Mouse (Mus musculus) kidney, embryonic 15.5 days (tissue): Measurements from ENCODE around the gene Urod. TPM values are rescaled to one million over a fixed set of nuclear protein-coding genes. Genes with fewer than 3 reads are reported as not detected.

Experiments
- ATAC-seq: fragments of 200-750 bp; cut with Nextera tagmentation; replicated peaks from 2 replicates; pipeline ENCODE4 v1.8.0; 2017; ENCODE audit warnings: moderate TSS enrichment; ENCODE audit not compliant: low FRiP score
- H3K27ac ChIP-seq: fragments of 300-500 bp; sonication (generic); 2 replicates; pipeline ENCODE4 v1.5.1; 2015; ENCODE audit warnings: mild to moderate bottlenecking, inconsistent platforms
- H3K27me3 ChIP-seq: fragments of 300-500 bp; sonication (generic); 2 replicates; pipeline ENCODE4 v1.6.1; 2015; ENCODE audit warnings: inconsistent platforms
- H3K36me3 ChIP-seq: fragments of 300-500 bp; sonication (generic); 2 replicates; pipeline ENCODE4 v1.6.1; 2015; ENCODE audit warnings: inconsistent platforms
- H3K4me1 ChIP-seq: fragments of 300-500 bp; sonication (generic); 2 replicates; pipeline ENCODE4 v1.6.1; 2015; ENCODE audit warnings: inconsistent platforms
- H3K4me2 ChIP-seq: fragments of 300-500 bp; sonication (generic); 2 replicates; pipeline ENCODE4 v1.6.1; 2015; ENCODE audit warnings: moderate library complexity, mild to moderate bottlenecking, inconsistent platforms
- H3K4me3 ChIP-seq: fragments of 300-500 bp; sonication (generic); replicated peaks from 2 replicates; pipeline ENCODE4 v1.5.1; 2015; ENCODE audit warnings: mild to moderate bottlenecking, inconsistent platforms
- H3K9ac ChIP-seq: fragments of 300-500 bp; sonication (generic); 2 replicates; pipeline ENCODE4 v1.6.1; 2015; ENCODE audit warnings: mild to moderate bottlenecking, inconsistent platforms
- H3K9me3 ChIP-seq: fragments of 300-500 bp; sonication (generic); replicated peaks from 2 replicates; pipeline ENCODE4 v1.6.1; 2016; ENCODE audit warnings: inconsistent platforms
- WGBS: fragments of 180-500 bp; shearing (Covaris S2); methylation state at CpG from one replicate; pipeline ENCODE4 v1.1.7; 2015; ENCODE audit warnings: mixed read lengths; 5-methylcytosine and 5-hydroxymethylcytosine counted together
- polyA plus RNA-seq: library from polyadenylated mRNA; unstranded; fragments of >200 nt; fragmentation: Nextera tagmentation; extraction: Ambion mirVana; gene quantifications from 2 replicates; pipeline ENCODE4 v1.2.1, GENCODE M21; 2015

Urod gene
- polyA plus RNA-seq = 102 and 111 TPM in 2 replicates

GRCm38 (mm10) chr4:116993672-116994621 lies at the start of gene Urod:
Gene Urod (minus strand): TSS chr4:116994413.
- Histone ChIP-seq H3K36me3 (peaks cover 27% of the 10 kb centered on the region), H3K9ac (peak within 1 kb of the TSS; percentile 74), H3K27me3 (no peaks in the 10 kb centered on the region), H3K9me3 (no peaks in the 10 kb centered on the region), H3K27ac (peak within 1 kb of the TSS; percentile 82), H3K4me2 (peak within 1 kb of the TSS; percentile 98), H3K4me3 (peak within 1 kb of the TSS; percentile 81), H3K4me1 (peaks cover 31% of the 10 kb centered on the region)
- under 1% methylated on average over 38 of the region's 38 CpGs for WGBS
- peak; percentile 92 for ATAC-seq

GRCm38 (mm10) chr4:117041283-117041721 lies 47.1 kb upstream of the Urod start:
- Histone ChIP-seq H3K4me2 (no peak overlapping the region), H3K9me3 (no peaks in the 10 kb centered on the region), H3K4me3 (no peak overlapping the region), H3K27me3 (no peaks in the 10 kb centered on the region), H3K36me3 (peaks cover 9% of the 10 kb centered on the region; the same call in 1 of the 2 replicates), H3K9ac (no peak overlapping the region), H3K4me1 (peaks cover 19% of the 10 kb centered on the region), H3K27ac (peak overlapping the region; percentile 29; the same call in 1 of the 2 replicates)
- ATAC-seq = 0 out of 2 replicates have a peak, but pooled peaks have one; percentile 12
- WGBS = 54% methylated on average over 4 of the region's 4 CpGs

- H3K4me2 ChIP-seq = no peak overlapping the region
- H3K4me3 ChIP-seq = no peak overlapping the region
- H3K9me3 ChIP-seq = no peaks in the 10 kb centered on the region
- 75% methylated on average over 1 of the region's 1 CpGs for WGBS
- no peak for ATAC-seq
- H3K27me3 ChIP-seq = no peaks in the 10 kb centered on the region
- H3K4me1 ChIP-seq = peaks cover 19% of the 10 kb centered on the region
- peaks cover 9% of the 10 kb centered on the region; the same call in 1 of the 2 replicates for H3K36me3 ChIP-seq
- peak overlapping the region; percentile 55; the same call in 1 of the 2 replicates for H3K27ac ChIP-seq
- no peak overlapping the region for H3K9ac ChIP-seq
These were observed 46.6 kb upstream of the Urod start for GRCm38 (mm10) chr4:117040791-117041190.

- Histone ChIP-seq H3K9ac (no peak overlapping the region), H3K4me1 (peaks cover 19% of the 10 kb centered on the region), H3K36me3 (peaks cover 8% of the 10 kb centered on the region; the same call in 1 of the 2 replicates), H3K27me3 (no peaks in the 10 kb centered on the region), H3K4me2 (no peak overlapping the region), H3K27ac (peak overlapping the region; percentile 68), H3K9me3 (no peaks in the 10 kb centered on the region), H3K4me3 (no peak overlapping the region)
- no peak for ATAC-seq
- WGBS = 30% methylated on average over 9 of the region's 9 CpGs
These were observed 45.9 kb upstream of the Urod start for GRCm38 (mm10) chr4:117039925-117040687.

GRCm38 (mm10) chr4:117031105-117031504 lies 36.9 kb upstream of the Urod start:
- Histone ChIP-seq H3K4me1 (no peaks in the 10 kb centered on the region), H3K27me3 (no peaks in the 10 kb centered on the region), H3K9ac (no peak overlapping the region), H3K4me2 (no peak overlapping the region), H3K36me3 (peaks cover 39% of the 10 kb centered on the region), H3K27ac (no peak overlapping the region), H3K9me3 (no peaks in the 10 kb centered on the region), H3K4me3 (no peak overlapping the region)
- 89% methylated on average over 1 of the region's 1 CpGs for WGBS
- no peak for ATAC-seq

GRCm38 (mm10) chr4:117023469-117023868 lies 29.3 kb upstream of the Urod start:
- Histone ChIP-seq H3K4me1 (peaks cover 13% of the 10 kb centered on the region), H3K27me3 (no peaks in the 10 kb centered on the region), H3K9me3 (no peaks in the 10 kb centered on the region), H3K4me2 (no peak overlapping the region), H3K4me3 (no peak overlapping the region), H3K27ac (no peak overlapping the region), H3K36me3 (peaks cover 27% of the 10 kb centered on the region), H3K9ac (no peak overlapping the region)
- ATAC-seq = no peak
- WGBS = 95% methylated on average over 4 of the region's 4 CpGs

GRCm38 (mm10) chr4:117019206-117020134 lies 25.3 kb upstream of the Urod start, which contains the start of gene Eif2b3:
Gene Eif2b3 (plus strand): TSS chr4:117019402.
- Histone ChIP-seq H3K9me3 (no peaks in the 10 kb centered on the region), H3K27me3 (no peaks in the 10 kb centered on the region), H3K9ac (peak within 1 kb of the TSS; percentile 83), H3K4me3 (peak within 1 kb of the TSS; percentile 89), H3K36me3 (peaks cover 20% of the 10 kb centered on the region), H3K27ac (peak within 1 kb of the TSS; percentile 66; the same call in 1 of the 2 replicates), H3K4me2 (peak within 1 kb of the TSS; percentile 73), H3K4me1 (peaks cover 13% of the 10 kb centered on the region)
- WGBS = under 1% methylated on average over 61 of the region's 61 CpGs
- peak; percentile 96 for ATAC-seq

GRCm38 (mm10) chr4:117018327-117018726 lies 24.1 kb upstream of the Urod start:
- ATAC-seq = no peak
- Histone ChIP-seq H3K4me1 (peaks cover 13% of the 10 kb centered on the region), H3K36me3 (peaks cover 14% of the 10 kb centered on the region), H3K9me3 (no peaks in the 10 kb centered on the region), H3K27me3 (no peaks in the 10 kb centered on the region), H3K4me2 (no peak overlapping the region), H3K4me3 (no peak overlapping the region), H3K9ac (no peak overlapping the region), H3K27ac (no peak overlapping the region)
- 90% methylated on average over 7 of the region's 7 CpGs for WGBS

GRCm38 (mm10) chr4:117017738-117018137 lies 23.5 kb upstream of the Urod start:
- H3K4me1 ChIP-seq = peaks cover 13% of the 10 kb centered on the region
- ATAC-seq = no peak
- WGBS = 74% methylated on average over 2 of the region's 2 CpGs

GRCm38 (mm10) chr4:117014901-117015415 lies 20.7 kb upstream of the Urod start:
- ATAC-seq = no peak
- Histone ChIP-seq H3K27ac (no peak overlapping the region), H3K4me1 (peaks cover 5% of the 10 kb centered on the region), H3K27me3 (no peaks in the 10 kb centered on the region), H3K9ac (no peak overlapping the region), H3K9me3 (no peaks in the 10 kb centered on the region), H3K36me3 (no peaks in the 10 kb centered on the region), H3K4me2 (no peak overlapping the region), H3K4me3 (no peak overlapping the region)
- WGBS = 66% methylated on average over 4 of the region's 4 CpGs

More at GRCm38 (mm10) chr4:117017738-117018137, 23.5 kb upstream of the Urod start:
- Histone ChIP-seq H3K9ac (no peak overlapping the region), H3K27me3 (no peaks in the 10 kb centered on the region), H3K9me3 (no peaks in the 10 kb centered on the region), H3K27ac (no peak overlapping the region), H3K4me3 (no peak overlapping the region), H3K36me3 (peaks cover 8% of the 10 kb centered on the region), H3K4me2 (no peak overlapping the region)

- 90% methylated on average over 6 of the region's 6 CpGs for WGBS
- no peaks in the 10 kb centered on the region for H3K27me3 ChIP-seq
- H3K4me3 ChIP-seq = no peak overlapping the region
These were observed 19.4 kb upstream of the Urod start for GRCm38 (mm10) chr4:117013596-117013995.

More at GRCm38 (mm10) chr4:117013596-117013995, 19.4 kb upstream of the Urod start:
- H3K4me1 ChIP-seq = no peaks in the 10 kb centered on the region
- H3K27ac ChIP-seq = no peak overlapping the region
- no peak overlapping the region for H3K9ac ChIP-seq
- no peaks in the 10 kb centered on the region for H3K36me3 ChIP-seq
- no peaks in the 10 kb centered on the region for H3K9me3 ChIP-seq
- H3K4me2 ChIP-seq = no peak overlapping the region
- no peak for ATAC-seq
